Mouse (Mus musculus): ENCODE measurements at regions not wholly inside any gene's neighbourhood (a gene's known extent, or its start where the extent isn't known, plus 50 kb on each side); places are given as distances from the start of the nearest gene placed in this dataset.

DNA sequence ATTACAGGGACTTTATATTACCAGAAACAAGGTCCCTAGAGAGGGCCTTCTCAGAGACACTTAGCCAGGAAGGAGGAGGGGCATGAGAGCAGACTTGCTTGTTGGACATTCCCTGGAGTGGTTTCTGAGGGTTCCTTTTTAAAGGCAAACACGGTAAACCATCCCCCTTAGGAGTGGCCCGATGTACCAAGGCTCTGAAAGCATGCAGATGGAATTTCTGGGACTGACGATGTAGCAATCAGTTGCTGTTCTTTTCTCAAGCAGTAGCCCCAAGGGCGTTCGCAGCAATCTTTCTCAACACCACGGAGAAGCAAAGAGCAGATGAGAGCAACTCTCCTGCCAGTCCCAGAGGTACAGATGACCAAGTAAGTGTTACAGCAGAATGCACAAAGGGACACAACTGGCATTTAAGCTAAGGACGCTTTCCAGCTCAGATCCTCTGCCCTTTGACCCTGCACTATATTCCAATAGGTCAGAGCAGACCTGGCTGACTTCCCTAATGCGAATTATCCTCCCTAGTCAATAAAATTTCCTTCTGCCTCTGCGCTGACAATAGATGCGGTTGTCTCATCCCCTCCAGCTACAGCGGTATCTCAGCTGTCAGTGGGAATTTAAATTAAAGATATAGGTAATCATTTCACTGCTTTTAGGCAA is 295.7 kb upstream of the Slc24a5 start:
- ATAC-seq (replicated peaks; ENCODE audit: low read depth, poor library complexity, severe bottlenecking), result no peak

DNA sequence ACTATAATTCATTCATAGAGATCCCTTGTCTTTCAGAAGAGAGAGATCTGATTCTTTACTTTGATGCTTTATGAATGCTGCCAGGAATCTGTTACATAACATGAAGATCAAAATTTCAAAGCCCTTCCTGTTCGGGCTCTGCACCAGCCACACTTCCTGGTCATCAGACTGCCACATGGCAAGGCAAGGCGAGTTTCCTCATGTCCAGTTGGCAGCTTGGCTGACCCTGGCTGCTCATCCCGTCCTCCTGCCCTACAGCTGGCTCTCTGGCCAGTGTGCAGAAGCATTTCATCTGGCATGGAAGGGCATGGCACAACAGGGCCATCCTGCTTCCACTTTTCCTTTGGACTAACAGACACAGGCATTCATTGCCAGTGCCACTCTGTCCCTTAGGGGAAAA is 292.2 kb upstream of the Slc24a5 start:
- ATAC-seq (replicated peaks; ENCODE audit: low read depth, poor library complexity, severe bottlenecking), result no peak

DNA sequence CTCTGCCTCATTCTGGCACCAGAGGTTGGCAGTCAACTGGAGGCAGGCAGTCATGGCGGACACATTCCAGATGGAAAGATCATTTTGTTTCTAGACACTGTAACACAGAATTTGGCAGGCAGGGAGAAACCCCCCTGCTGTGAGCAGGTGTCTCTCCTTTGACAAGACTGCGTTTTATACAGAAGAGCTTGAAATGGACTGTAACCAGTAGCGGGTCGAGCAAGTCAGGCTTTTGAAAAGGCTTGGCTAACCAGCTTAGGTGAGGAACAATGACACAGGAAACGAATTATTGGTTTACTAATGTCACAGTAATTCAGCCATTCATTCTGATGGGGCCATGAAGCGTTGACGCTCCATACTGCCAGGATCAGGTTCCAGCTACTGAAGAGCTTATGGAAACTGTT is 275.3 kb upstream of the Slc24a5 start:
- no peak for ATAC-seq (replicated peaks; ENCODE audit: low read depth, poor library complexity, severe bottlenecking)

DNA sequence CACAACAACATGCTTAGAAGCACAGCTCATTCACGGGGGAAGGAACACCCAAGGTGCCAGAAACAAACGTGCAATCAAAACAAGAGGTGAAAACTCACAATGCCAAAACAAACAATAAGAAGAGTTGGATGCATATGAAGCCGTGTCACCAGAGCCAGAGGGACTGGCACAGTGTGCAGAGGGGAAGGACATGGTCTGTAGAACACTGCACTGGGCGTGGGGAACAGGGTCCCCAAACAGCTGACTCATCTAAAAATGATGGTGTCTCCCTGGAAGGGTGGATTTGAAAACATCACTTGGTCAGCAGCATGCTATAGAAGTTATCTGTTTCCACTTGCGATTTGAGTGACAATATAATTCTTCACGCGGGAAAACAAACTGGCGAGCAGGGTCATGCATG is 256.2 kb upstream of the Slc24a5 start:
- ATAC-seq (replicated peaks; ENCODE audit: low read depth, poor library complexity, severe bottlenecking), result no peak

DNA sequence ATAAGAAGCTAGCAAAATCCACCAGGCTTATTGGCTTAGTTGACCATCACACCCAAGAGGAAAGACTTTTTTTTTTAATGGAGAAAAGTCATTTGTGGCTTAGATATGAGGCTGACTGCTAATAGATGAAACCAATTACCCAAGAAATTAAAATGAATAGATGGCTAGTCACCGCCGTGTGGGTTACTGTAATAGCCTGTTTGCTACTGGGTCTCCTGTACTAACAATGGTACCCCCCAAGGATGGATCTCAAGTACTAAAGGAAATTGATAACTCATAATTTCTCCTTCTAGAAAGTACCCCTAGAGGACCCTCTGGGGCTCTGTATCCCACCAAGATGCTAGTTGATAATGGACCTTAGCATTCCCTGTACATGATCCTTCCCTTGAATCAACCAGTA is 251.1 kb upstream of the Slc24a5 start:
- ATAC-seq (replicated peaks; ENCODE audit: low read depth, poor library complexity, severe bottlenecking), result no peak

DNA sequence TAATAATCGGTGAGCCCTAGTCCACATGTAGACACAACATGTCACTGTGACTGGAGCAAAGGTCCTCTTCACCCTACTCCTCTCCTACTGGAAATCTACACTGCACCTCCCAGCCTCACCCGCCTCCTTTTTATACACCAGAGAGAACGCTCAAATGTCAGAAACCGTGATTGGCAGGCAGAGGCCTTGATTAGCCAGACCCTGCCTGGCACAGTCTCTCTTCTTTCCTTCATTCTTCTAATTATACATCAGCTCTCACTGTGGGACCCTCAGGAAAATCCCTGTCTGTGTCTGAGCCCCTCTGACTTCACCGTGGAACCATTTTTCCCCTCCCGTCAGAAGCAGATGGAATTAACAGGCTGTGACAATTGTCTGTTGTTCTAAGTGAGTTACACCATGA is 248.1 kb upstream of the Slc24a5 start:
- no peak for ATAC-seq (replicated peaks; ENCODE audit: low read depth, poor library complexity, severe bottlenecking)

DNA sequence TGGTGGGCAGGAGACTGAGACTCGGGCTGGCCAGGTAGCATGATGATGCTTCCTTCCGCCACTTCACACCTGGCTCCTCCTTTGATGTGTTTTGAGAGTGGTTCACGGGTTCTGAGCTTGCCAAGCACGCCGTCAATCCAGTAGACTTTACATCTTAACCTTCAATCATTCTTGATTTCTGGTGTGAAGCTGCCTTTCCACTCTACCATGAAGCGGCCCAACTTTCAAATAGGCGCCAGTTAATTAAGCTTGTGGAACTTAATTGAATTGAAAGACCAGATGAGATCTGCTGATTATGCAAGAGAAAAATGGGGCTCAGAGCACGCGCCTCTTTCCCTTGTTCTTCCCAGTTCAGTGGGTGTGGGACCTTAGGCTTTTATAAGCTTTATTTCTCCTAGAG is 247.1 kb upstream of the Slc24a5 start:
- no peak for ATAC-seq (replicated peaks; ENCODE audit: low read depth, poor library complexity, severe bottlenecking)

DNA sequence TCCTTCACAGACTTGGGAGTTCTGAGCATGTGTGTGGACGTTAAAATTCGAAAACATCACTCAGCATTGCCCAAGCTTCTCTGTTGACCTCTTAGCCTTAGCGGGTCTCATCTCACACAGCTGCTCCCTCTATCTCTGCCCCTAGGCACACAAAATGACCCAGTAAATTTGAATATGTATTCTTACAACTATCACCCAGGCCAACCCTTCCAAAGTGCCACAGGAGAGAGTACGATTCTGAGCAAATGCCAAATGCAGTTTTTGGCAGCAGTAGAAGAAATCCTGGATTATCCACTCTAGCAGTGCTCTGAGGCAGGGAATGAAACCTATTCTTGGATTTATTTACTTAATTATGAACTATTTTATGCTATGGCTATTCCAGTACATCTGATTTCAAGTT is 246.6 kb upstream of the Slc24a5 start:
- no peak for ATAC-seq (replicated peaks; ENCODE audit: low read depth, poor library complexity, severe bottlenecking)

DNA sequence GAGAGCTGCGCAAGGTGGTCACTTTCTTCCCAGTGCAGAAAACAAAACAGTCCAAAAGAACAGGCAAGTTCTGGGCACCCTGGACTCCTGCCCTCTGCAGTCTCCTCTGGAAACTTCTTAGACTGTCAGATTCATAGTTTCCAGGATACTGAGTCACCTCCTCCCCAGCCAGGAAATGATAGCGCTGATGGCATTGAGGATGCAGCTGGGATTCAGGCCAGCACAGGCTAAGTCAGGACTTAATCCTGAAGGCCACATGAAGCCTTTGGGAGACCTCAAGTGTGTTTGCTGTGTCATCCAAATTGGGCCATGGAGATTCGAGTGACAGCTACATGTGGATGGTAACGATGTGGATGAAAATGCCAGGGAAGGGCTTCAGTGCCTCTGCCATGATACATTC is 219.1 kb upstream of the Slc24a5 start:
- no peak for ATAC-seq (replicated peaks; ENCODE audit: low read depth, poor library complexity, severe bottlenecking)

DNA sequence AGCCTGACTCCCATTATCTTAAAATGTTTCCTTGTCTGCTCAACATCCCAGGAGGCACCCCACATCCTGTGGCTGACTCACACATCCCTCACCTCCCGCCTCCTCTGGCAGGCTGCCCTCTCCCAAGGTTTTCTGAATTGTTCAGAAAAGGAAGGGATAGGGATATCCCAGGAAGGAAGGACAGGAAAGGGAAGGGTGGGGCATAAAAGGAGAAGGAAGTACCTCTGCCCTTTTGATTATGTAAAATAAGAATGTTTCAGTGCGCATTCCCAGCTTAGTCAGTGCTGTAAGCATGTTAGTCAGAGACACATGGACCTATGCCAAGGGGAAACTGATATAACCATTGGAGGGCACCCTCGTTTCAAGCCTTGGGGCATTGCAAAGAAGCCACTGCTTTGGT is 209.4 kb upstream of the Slc24a5 start:
- peak; percentile 65 for ATAC-seq (replicated peaks; ENCODE audit: low read depth, poor library complexity, severe bottlenecking)

DNA sequence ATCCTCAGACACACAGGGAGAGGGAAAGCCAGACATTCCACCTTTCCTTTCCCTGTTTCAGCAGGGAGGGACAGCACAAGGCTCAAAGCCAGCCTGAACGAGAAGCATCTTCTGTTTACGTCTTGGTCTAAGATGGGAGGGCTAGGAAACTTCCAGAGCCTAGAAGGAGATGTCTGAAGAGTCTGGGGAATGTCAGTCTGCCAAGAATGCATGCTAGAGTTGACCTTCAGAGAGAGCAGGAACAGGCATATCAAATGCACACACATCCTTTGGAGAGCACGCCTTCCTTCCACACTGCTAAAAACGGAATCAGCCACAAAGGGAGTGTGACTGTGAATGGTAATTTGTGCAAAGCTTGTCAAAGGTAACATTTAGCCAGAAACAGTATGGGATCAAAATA is 179.7 kb upstream of the Slc24a5 start:
- no peak for ATAC-seq (replicated peaks; ENCODE audit: low read depth, poor library complexity, severe bottlenecking)

DNA sequence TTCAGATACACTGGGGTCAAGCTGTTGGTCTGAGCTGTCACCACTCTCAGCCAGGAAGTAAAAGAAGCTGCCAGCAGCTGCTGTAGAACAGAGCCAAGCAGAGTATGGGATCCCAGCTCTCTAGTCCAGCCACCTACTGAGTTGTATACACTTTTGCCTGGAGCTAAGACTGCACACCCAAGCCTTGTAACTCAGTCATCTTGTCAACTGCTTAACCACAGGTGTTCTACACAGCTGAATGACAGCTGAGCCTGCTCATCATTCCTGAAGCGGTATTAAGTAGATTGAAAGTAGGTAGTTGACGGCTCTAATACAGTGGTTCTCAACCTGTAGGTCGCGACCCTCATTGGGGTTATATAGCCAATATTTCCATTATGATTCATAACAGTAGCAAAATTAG is 172.9 kb upstream of the Slc24a5 start:
- no peak for ATAC-seq (replicated peaks; ENCODE audit: low read depth, poor library complexity, severe bottlenecking)

DNA sequence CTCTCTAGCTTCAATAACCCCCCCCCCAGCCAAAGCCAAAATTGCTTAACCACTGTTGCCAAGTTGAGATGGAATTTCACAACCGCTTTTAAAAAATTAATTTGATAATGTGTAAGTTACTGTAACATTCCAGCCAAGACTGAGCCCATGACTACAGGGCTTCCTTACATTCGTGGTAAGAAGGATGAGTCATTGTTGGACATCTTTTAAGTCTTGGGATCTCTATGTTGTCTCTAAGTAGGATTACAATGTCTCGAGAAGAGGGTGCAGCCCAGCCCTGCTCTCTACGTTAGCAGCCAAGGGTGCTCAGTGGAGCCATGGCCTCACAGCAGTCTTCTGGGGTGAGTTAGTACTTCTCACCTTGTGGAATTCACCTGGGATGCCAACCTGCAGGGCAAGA is 164.4 kb upstream of the Slc24a5 start:
- ATAC-seq (replicated peaks; ENCODE audit: low read depth, poor library complexity, severe bottlenecking), result no peak

DNA sequence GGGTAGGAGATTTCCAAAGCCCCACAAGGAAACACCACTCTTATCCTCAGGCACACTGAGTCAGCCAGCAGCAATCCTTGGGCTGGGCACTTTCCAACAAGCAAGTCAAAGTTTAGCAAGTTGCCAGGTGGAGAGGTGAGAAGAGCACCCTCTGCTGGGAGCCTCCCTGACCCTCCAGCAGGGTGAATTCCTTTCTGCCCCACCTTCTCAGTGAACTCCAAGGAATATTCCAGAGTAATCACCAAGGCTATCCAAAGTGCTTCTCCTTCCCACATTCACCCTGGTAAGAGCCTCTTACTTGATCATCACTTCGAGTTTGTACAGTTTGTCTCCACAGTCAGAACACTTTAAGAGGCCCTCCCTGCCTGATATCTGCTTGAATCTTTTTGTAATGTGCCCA is 162.8 kb upstream of the Slc24a5 start:
- ATAC-seq (replicated peaks; ENCODE audit: low read depth, poor library complexity, severe bottlenecking), result no peak

DNA sequence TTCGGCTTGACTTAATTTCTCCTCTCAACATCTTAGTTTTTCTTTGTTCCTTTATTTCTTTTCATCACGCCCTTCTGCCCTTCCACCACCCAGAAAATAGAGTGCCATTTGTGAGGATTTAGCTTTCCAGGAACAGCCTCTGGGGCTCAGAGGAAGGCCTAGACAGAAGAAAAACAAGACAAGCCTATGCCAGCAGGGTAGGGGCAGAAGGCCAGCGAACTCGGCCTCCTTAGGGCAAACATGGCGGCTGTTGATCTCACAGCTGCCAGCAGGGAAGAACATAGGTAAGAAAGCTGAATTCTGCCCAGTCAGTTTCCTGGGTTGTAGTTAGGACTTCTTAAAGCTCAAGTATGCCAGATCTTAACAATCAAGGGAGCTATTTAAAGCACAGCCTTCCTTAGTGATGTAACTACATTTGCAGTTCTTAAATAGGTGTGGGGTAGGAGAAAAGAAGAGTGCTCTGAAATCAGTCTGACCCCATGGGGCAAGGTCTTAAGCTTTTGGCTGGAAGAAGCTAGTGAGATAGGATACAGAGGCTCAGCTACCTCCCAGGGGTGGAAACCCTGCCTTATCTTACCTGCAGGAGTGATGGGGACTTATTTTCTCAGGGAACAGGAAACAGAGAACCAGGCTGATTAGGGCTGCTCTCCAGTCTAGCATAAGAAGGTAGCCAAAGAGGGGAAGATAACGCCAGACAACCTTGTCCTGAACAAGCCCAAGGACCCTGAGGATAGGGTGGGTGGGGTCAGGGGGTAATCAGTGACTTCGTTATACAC is 148.8 kb upstream of the Slc24a5 start:
- ATAC-seq (replicated peaks; ENCODE audit: low read depth, poor library complexity, severe bottlenecking), result no peak

DNA sequence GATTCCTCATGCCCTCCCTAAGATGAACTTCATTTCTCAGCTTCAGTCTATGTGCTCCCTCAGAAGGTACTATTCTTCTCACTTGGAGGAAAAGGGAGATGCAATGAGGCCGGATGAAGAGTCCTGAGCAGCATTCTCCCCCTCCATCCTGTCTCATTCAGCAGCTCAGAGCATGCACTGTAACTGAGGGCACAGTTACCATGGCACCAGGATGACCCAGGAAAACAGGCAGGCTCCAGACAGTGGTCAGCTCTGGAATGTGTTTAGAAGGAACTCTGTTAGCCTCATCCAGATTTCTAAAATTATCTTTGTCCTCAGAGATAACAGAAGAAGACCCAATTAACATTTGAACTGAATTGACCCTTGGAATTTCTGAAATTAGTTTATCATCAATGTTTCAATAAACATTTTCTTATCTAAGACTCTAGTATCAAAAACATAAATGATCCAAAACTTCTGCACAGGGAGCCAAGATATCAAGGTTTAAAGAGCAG is 148.1 kb upstream of the Slc24a5 start:
- no peak for ATAC-seq (replicated peaks; ENCODE audit: low read depth, poor library complexity, severe bottlenecking)

DNA sequence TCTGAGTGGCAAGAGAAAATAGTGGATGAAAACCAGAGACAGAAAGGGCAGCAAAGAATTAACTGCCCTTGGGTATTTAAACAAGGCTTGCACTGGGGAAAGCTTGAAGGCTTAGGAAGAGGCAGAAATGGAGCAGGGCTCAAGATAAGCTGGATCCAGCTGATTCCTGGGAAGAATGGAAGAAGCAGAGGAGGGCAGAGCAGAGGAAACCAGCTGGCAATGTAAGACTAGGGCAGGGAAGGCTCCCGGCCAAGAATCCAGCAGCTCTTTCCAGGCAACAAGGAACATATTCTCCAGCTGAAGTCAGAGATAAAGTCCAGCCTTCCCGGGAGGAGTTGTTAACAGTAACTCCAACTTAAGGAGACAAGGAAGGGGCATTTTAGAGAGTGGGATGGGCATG is 147.7 kb upstream of the Slc24a5 start:
- ATAC-seq (replicated peaks; ENCODE audit: low read depth, poor library complexity, severe bottlenecking), result no peak

DNA sequence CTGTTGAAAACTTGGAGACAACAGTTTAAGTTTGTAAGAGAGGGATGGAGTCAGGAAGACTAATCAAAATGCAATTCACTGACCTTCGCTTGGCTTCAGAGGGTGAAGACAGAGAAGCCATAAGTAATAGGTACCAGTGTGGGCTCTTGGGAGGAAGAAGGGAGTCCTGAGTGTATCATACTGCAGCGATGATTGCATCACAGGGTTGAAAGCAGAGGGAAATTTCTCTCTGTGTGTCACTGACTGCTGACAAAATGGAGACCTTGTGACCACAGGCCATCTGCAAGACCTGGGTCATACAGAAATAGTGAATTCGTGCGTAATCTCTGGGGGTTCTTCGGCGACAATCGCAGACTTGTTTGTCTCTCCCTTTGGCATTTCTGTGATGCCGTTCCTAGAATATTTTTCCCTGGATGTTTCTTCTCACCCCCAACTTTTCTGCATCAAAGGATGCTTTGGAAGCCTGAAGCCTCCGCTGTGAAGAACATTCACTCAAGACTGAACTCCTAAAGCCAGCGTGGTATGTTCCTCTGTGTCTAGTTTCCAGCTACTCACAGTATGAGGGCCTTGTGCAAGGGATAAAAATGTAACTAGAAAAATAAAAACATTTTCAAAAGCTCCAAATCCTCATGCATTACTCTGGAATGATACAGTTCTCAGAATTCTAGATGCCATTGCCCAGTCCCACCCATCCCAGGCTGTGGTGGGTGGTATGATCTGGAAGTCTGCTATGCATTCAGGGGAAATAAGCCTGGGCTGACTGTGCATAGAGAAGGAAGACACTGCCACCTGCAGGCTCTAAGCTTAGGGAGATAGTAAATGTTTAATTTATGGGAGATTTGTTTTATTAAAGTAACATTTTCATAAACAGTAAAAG is 139.8 kb upstream of the Slc24a5 start:
- ATAC-seq (replicated peaks; ENCODE audit: low read depth, poor library complexity, severe bottlenecking), result peak; percentile 85

DNA sequence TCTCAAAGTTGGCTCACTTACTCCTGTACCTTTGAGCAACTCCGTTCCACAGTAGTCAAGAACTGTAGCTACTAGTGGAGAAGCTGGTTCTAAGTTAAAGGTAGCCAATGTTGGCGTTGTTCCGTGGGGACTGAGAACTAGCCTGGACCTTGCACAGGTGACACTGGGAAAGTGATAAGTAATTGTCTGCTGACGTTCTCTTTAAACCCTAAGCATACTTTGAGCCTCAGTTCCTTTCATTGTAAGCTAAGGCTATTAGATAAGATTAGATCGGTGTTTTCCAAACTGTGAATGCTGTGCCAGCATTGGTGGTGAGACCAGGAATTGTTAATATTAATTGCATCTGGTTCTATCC is 139.2 kb upstream of the Slc24a5 start:
- no peak for ATAC-seq (replicated peaks; ENCODE audit: low read depth, poor library complexity, severe bottlenecking)

DNA sequence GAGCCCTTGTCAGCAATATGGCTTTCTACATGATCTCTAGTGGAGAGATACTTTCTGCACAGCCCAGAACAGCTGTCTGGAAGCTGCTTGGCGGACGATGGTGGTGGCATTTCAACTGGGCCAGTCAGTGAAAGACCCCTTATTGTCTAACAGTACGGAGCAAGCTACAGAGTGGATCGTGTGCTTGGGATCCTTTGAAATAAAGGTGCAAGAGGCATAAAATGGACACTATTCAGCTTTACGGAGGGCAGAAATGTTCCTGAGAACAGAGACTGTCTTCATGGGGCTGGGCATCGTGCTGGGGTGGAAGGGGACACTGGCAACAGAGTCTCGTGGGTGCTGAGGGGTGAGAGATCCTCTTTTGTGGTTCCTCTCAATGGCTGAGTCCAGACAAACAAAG is 137.2 kb upstream of the Slc24a5 start:
- ATAC-seq (replicated peaks; ENCODE audit: low read depth, poor library complexity, severe bottlenecking), result no peak

DNA sequence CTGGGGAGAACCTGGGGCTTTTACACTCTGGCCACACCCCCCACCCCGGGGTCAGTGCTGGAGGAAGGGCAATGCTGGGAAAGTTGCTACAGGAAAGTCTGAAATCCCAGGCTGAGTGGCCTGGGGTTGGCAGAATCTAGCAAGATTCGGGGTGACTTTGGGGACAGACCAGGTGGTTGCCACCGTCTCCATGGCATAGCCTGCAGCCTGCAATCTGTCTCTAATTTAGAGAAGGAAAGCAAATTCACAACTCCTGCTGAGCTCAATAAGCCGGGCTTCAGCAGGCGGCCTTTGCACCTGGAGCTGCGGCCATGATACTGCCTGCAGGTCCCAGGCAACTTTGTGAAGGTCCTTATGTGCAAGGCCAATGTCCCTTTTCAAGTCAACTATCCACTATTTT is 135.4 kb upstream of the Slc24a5 start:
- ATAC-seq (replicated peaks; ENCODE audit: low read depth, poor library complexity, severe bottlenecking), result no peak
